Mouse (Mus musculus): ENCODE measurements around the gene Hmgb1. TPM values are rescaled to one million over a fixed set of nuclear protein-coding genes. Genes with fewer than 3 reads are reported as not detected.

Gene Hmgb1
- polyA plus RNA-seq, 1 experiment from 2014 or later, result 414 TPM

DNA sequence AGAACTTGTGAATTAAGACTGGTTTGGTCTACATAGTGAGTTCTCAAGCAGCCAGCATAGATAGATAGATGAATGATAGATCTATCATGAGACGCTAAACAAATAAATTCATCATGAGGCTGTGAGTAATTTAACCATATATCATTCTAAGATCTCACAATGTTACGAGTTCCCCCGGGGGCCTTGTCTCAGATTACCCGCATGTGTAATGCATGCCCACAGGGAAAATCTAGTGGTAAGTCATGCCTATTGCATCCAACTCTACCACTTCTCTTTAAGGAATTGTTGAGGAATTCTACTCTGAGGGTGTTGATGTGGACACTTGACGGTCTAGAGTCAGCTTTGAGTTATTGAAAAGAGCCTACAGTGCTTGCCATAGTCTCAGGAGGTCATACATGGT is 22.0 kb upstream of the Hmgb1 start:
- H3K27ac ChIP-seq, result no peak overlapping the region
- H3K36me3 ChIP-seq (ENCODE audit: inconsistent target), result peaks cover 79% of the 10 kb centered on the region
- H3K4me3 ChIP-seq (ENCODE audit: inconsistent target), result no peak overlapping the region
- peaks cover 48% of the 10 kb centered on the region for H3K79me2 ChIP-seq (ENCODE audit: inconsistent target)
- 100% methylated on average over 4 of the region's 5 CpGs for WGBS (ENCODE audit: missing documents)

DNA sequence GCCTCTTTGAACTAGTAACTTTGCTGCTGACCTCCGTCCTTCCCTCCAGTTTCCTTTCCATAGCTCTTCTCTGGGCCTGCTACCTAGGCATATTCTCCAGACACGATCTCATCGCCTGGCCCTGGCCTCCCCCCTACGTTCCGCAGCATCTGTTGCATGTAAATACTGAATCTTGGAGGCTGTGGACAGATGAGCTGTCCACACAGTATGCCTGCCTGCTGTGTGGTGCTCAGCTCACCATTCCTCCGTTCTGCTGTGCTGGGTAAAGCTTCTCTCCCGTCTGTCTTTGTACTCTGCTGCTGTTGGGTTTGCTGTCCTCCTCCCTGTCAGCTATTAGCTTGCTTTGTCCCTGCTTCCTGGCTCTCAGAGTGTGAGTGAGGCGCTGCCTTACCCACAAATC is 21.0 kb upstream of the Hmgb1 start:
- peaks cover 48% of the 10 kb centered on the region for H3K79me2 ChIP-seq (ENCODE audit: inconsistent target)
- WGBS (ENCODE audit: missing documents), result 96% methylated on average over 8 of the region's 8 CpGs
- no peak overlapping the region for H3K4me3 ChIP-seq (ENCODE audit: inconsistent target)
- H3K27ac ChIP-seq, result no peak overlapping the region
- H3K36me3 ChIP-seq (ENCODE audit: inconsistent target), result peaks cover 75% of the 10 kb centered on the region

DNA sequence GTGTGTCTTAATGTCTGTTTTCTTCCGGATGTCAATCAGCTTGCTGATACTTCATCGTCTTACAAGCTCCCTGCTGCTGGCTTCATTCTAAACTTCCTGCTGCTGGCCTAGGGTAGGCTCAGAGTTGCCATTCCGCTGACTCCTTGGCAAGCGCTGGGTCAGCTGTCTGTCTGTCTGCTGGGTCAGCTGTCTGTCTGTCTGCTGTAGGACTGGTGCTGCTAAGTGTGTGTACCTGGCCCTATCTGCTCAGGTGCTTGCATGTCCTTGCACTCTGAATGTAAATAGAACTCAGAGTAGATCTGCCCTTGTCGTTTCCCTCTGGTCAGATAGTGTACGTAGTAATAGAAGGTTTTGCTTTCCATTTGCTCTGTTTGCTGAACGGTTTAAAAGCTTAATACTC is 20.5 kb upstream of the Hmgb1 start:
- 94% methylated on average over 7 of the region's 7 CpGs for WGBS (ENCODE audit: missing documents)
- Histone ChIP-seq H3K4me3 (ENCODE audit: inconsistent target) (no peak overlapping the region), H3K36me3 (ENCODE audit: inconsistent target) (peaks cover 71% of the 10 kb centered on the region), H3K27ac (no peak overlapping the region), H3K79me2 (ENCODE audit: inconsistent target) (peaks cover 48% of the 10 kb centered on the region)

DNA sequence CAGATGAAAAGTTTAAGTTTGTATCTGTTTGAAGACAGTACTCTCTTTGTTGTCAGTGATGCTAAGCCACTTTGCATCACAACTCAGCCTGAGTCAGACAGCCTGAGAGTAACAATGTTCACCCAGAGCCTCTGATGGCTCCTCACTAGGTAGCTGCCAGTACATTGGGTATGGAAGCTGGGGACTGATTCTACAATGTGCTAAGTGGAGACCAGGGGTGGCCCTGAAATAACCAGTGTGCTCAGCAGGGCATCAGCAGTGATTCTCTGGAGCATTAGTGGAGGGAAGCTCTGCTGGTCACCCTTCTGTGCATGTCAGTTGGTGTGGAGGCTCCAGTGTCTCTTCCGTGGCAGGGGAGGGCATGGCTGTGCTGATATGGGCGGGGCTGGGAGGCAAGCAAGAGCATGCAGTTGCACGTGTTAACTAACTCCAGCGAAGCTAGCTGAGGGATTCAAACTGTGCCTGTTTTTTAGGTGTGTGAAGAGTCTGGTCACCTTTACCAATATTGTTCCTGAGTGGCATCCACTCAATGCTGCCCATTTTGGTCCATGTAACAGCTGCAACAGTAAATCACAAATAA is 19.6 kb upstream of the Hmgb1 start:
- Histone ChIP-seq H3K4me3 (ENCODE audit: inconsistent target) (no peak overlapping the region), H3K79me2 (ENCODE audit: inconsistent target) (peaks cover 56% of the 10 kb centered on the region), H3K36me3 (ENCODE audit: inconsistent target) (peaks cover 71% of the 10 kb centered on the region; the same call in 1 of the 2 replicates), H3K27ac (no peak overlapping the region)
- 88% methylated on average over 4 of the region's 4 CpGs for WGBS (ENCODE audit: missing documents)

DNA sequence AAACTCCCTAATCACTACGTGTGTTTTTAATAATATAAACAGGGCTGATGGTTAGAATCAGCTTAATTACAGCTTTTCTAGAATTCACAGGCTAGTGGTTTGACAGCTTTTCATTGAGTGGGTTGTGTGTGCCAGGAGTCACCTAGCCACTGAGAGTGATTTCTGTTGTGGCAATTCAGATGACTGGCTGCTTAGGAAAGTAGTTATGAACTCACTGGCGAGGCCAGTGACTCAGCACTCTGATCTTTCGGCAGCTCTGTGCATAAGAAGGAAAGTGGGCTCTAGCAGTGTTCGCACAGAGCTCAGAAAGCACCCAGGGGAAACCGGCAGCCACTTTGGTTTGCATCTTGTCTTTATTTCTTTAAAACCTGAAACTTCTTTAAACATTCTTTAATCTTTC is 18.7 kb upstream of the Hmgb1 start:
- 0 out of 2 replicates have a peak overlapping the region, but pooled peaks have one; percentile 4 for H3K27ac ChIP-seq
- peaks cover 71% of the 10 kb centered on the region; the same call in 1 of the 2 replicates for H3K36me3 ChIP-seq (ENCODE audit: inconsistent target)
- H3K79me2 ChIP-seq (ENCODE audit: inconsistent target), result peaks cover 62% of the 10 kb centered on the region
- no peak overlapping the region for H3K4me3 ChIP-seq (ENCODE audit: inconsistent target)
- 22% methylated on average over 5 of the region's 5 CpGs for WGBS (ENCODE audit: missing documents)

DNA sequence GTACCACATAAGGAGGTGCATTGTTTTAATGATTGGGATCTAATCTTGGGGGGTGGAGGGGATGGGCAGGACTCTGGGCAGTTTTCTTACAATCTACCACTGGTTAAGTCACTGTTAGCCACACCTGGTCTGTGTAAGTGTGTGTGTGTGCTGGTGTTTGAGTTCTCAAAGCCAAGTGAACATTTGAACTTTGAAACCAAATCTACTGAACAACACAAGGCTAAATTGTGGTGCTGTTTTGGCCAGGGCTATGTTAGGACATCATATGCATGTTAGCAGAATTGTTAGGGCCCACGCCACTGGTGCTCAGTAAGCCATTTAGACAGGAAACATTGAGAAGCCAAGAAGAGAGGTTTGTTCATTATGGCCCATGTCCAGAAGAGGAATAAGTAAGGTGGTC is 14.5 kb upstream of the Hmgb1 start:
- 100% methylated on average over 1 of the region's 1 CpGs for WGBS (ENCODE audit: missing documents)
- H3K79me2 ChIP-seq (ENCODE audit: inconsistent target), result peaks cover 62% of the 10 kb centered on the region
- H3K27ac ChIP-seq, result no peak overlapping the region
- H3K4me3 ChIP-seq (ENCODE audit: inconsistent target), result no peak overlapping the region
- peaks cover 59% of the 10 kb centered on the region for H3K36me3 ChIP-seq (ENCODE audit: inconsistent target)

DNA sequence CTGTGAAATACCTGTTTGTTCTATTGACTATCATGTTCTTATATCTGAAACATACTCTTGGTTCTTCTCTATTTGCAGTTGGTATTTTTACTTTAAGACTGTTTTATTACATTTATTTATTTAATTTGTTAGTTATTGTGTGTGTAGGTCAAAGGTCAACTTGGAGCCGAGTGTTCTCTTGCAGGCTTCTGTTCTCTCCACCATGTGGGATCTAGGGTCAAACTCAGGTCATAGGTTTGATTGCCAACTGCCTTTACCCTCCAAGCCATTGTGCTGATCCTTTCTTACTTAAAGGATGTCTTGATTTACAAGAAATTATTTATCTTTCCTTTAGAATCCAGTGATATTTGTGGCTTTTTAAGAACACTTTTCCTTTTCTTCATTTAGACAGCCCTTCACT is 12.3 kb upstream of the Hmgb1 start:
- Histone ChIP-seq H3K79me2 (ENCODE audit: inconsistent target) (peaks cover 79% of the 10 kb centered on the region), H3K27ac (no peak overlapping the region), H3K4me3 (ENCODE audit: inconsistent target) (no peak overlapping the region), H3K36me3 (ENCODE audit: inconsistent target) (peaks cover 59% of the 10 kb centered on the region)
- 82% methylated on average over 1 of the region's 1 CpGs for WGBS (ENCODE audit: missing documents)

DNA sequence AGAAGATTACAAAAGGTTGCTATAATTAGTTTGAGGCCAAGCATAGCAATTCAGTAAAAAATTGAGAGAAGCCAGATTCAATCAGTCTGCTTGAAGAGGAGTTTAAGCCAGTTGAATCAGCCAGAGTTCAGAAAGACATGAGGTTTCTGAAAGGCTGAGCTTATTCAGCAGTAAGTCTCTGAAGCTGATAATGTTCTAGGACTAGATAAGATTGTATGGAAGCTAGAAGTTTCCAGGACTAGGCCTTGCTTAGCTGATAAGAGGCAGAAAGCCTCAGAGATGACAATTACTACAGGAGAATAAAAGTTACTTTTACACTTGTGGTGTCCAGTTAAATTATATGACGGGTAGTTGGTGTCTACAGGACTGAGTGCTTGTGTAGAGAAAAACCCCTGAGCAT is 5.9 kb upstream of the Hmgb1 start:
- Histone ChIP-seq H3K36me3 (ENCODE audit: inconsistent target) (peaks cover 64% of the 10 kb centered on the region), H3K4me3 (ENCODE audit: inconsistent target) (no peak overlapping the region), H3K79me2 (ENCODE audit: inconsistent target) (peaks cover 92% of the 10 kb centered on the region), H3K27ac (no peak overlapping the region)
- WGBS (ENCODE audit: missing documents), result 93% methylated on average over 1 of the region's 1 CpGs

DNA sequence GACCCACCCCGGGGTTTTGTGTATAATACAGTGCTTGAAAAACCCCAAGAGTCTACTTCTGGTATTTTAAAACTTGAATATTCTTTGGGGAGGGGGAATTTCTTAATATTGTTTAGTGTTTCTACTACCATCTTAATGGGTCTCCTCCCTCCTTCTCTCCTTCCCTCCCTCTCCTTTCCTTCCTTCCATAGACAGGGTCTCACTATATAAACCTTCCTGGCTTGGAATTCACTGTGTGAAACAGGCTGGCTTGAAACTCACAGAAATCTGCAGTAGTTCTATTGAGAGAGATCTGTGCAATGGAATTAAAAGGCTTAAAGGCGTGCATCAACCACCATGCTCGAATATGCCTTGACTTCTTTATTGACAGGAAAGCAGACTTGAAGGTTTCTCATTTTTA is 1.5 kb upstream of the Hmgb1 start:
- peak overlapping the region; percentile 95; the same call in 1 of the 2 replicates for H3K4me3 ChIP-seq (ENCODE audit: inconsistent target)
- peaks cover 66% of the 10 kb centered on the region for H3K79me2 ChIP-seq (ENCODE audit: inconsistent target)
- H3K36me3 ChIP-seq (ENCODE audit: inconsistent target), result peaks cover 23% of the 10 kb centered on the region
- H3K27ac ChIP-seq, result 0 out of 2 replicates have a peak overlapping the region, but pooled peaks have one; percentile 92
- 76% methylated on average over 3 of the region's 3 CpGs for WGBS (ENCODE audit: missing documents)

DNA sequence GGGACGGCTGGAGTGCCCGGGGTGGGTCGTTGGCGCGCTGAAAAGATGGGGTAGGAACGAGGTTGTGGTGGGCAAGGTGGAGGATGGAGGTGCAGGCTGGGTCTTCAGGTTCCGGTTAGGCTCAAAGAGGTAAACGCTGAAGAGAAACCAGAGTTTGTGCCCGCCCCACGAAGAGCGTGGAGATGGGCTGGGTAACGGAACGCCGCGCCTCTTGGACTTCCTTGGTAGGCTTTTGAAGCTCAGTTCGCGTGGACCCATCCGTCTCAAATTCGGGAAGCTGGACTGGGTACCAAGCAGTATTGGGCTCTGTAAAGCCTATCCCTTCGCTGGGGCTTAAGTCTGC is 526 bp upstream of the Hmgb1 start:
- peaks cover 59% of the 10 kb centered on the region for H3K79me2 ChIP-seq (ENCODE audit: inconsistent target)
- H3K4me3 ChIP-seq (ENCODE audit: inconsistent target), result peak overlapping the region; percentile 95
- H3K27ac ChIP-seq, result peak overlapping the region; percentile 92
- peaks cover 16% of the 10 kb centered on the region for H3K36me3 ChIP-seq (ENCODE audit: inconsistent target)
- under 1% methylated on average over 20 of the region's 20 CpGs for WGBS (ENCODE audit: missing documents)

DNA sequence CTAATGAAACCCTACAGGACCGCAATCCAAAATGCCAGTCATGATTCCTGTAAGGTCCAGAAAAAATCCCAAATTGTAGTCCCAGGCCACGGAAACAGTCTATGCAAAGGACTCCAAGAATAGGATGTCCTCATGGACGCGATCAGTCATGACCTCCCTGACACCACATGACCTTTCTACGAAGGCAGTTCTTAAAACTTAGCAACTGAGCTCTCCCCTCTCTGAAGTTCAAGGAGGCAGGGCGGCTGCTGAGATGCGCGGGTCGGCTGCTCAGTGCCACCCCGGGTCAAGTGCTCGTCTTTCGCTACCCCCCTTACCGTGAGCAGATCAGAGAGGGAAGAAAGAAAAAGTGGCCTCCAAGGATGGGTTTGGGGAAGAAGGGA is 577 bp downstream of the Hmgb1 start:
- Histone ChIP-seq H3K79me2 (ENCODE audit: inconsistent target) (peaks cover 50% of the 10 kb centered on the region), H3K4me3 (ENCODE audit: inconsistent target) (peak overlapping the region; percentile 75), H3K27ac (peak overlapping the region; percentile 97), H3K36me3 (ENCODE audit: inconsistent target) (peaks cover 8% of the 10 kb centered on the region)
- WGBS (ENCODE audit: missing documents), result 0% methylated on average over 13 of the region's 13 CpGs

DNA sequence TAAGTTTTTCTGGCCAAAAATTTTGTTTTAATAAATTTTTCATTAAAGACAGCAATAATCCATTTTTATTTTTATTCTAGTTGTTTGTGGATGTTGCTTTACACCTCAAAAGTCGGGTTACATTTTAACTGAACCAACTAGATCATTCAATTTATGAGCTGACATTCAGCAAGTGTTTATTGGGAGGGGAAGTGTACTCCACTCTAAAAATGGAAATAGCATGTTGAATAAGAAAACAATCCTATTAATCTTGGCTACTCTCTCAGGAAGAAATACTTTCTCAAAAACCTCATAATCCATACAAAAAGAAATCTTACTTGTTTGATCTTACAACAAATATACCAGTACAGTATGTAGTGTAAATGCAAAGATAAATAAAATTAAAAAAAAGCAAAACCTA is 1.2 kb downstream of the Hmgb1 start:
- Histone ChIP-seq H3K4me3 (ENCODE audit: inconsistent target) (peak overlapping the region; percentile 75), H3K79me2 (ENCODE audit: inconsistent target) (peaks cover 44% of the 10 kb centered on the region), H3K27ac (peak overlapping the region; percentile 97), H3K36me3 (ENCODE audit: inconsistent target) (0 out of 2 replicates have a peak, but pooled peaks cover 5% of the 10 kb centered on the region)
- 0% methylated on average over 1 of the region's 1 CpGs for WGBS (ENCODE audit: missing documents)

DNA sequence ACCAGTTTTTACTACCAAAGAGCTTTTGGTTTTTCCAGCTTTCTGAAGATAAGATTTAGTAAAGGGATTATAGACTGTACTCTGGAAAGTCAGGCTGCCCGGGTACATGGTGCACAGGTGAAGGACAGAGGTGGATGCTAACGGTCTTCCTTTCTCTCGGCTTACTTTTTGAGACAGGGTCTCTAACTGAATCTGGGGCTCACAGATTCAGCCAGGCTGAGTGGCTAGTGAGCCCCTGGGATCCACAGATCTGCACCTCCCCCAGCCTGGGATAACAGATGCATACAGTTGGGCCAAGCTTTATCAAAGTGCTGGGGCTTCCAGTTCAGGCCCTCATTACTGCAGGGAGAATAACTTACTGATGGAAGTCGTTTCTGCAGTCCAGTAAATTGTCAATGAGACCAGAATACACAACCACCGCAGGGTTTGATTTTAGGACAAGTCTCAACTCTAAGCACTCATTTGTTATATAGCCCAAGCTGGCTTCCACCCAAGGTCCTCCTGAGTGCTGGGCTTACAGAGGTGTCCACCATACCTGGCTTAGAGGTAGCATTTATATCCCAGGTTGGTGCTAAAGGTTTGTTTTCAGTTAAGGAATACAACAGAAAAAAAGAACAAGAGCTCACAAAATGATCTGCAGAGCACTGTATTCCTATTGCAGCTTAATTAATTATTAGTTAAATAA is 2.0 kb downstream of the Hmgb1 start:
- Histone ChIP-seq H3K36me3 (ENCODE audit: inconsistent target) (no peaks in the 10 kb centered on the region), H3K79me2 (ENCODE audit: inconsistent target) (peaks cover 36% of the 10 kb centered on the region), H3K27ac (no peak overlapping the region), H3K4me3 (ENCODE audit: inconsistent target) (no peak overlapping the region)
- 91% methylated on average over 5 of the region's 5 CpGs for WGBS (ENCODE audit: missing documents)

DNA sequence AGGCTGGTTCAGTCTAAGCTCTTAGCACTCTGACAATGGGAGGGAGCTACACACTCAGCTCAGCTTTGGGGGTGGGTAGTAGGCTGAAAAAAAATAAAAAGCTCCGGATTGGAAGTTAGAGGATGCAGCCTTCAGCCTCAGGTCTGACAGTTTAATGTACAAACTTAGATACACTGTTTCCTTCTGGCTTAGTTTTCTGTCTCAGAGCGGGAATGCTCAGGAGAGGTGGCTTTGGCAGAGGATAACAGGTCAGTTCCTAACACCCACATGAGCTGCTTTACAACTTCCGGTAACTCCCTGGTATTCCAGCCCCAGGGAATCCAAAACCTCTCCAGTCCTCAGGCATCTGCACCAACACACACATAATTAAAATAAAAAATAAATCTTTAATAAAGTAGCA is 4.5 kb downstream of the Hmgb1 start:
- H3K36me3 ChIP-seq (ENCODE audit: inconsistent target), result no peaks in the 10 kb centered on the region
- H3K79me2 ChIP-seq (ENCODE audit: inconsistent target), result peaks cover 11% of the 10 kb centered on the region; the same call in 1 of the 2 replicates
- WGBS (ENCODE audit: missing documents), result 93% methylated on average over 3 of the region's 3 CpGs
- no peak overlapping the region for H3K4me3 ChIP-seq (ENCODE audit: inconsistent target)
- no peak overlapping the region for H3K27ac ChIP-seq

DNA sequence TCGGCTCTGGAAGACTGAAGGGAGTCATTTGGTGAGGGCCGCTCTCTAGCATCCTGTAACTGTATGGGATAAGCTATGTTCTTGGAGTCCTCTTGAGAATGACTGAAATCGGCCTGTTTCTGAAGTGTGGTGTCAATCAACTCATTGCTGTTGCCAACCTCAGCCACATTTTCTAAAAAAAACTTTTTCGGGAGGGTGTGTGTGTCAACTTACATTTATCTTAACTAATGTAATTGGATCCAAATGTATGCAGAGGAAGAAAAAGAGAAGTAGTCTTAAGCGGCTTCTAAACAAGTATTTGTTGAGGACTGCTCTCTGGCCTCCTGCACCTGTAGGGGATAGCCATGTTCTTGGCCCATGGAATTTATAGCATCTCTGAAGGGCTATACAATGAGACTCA is 6.2 kb downstream of the Hmgb1 start:
- Histone ChIP-seq H3K27ac (no peak overlapping the region), H3K36me3 (ENCODE audit: inconsistent target) (no peaks in the 10 kb centered on the region), H3K4me3 (ENCODE audit: inconsistent target) (no peak overlapping the region), H3K79me2 (ENCODE audit: inconsistent target) (peaks cover 11% of the 10 kb centered on the region; the same call in 1 of the 2 replicates)
- WGBS (ENCODE audit: missing documents), result 84% methylated on average over 5 of the region's 5 CpGs

Data from macrophage (primary cell).